Mouse (Mus musculus) WW6 (cell line): ENCODE measurements at regions not wholly inside any gene's neighbourhood (a gene's known extent, or its start where the extent isn't known, plus 50 kb on each side); places are given as distances from the start of the nearest gene placed in this dataset.
"Not testable (repeated sequence)": the region's sequence is repeated elsewhere in the genome, so short reads cannot be mapped to it uniquely, and the experiment has no call there.

Source experiments
- DNase-seq: peaks from one replicate; pipeline ENCODE4 v3.0.0-alpha.2; 2013; ENCODE audit warnings: low read depth, low spot score

DNA sequence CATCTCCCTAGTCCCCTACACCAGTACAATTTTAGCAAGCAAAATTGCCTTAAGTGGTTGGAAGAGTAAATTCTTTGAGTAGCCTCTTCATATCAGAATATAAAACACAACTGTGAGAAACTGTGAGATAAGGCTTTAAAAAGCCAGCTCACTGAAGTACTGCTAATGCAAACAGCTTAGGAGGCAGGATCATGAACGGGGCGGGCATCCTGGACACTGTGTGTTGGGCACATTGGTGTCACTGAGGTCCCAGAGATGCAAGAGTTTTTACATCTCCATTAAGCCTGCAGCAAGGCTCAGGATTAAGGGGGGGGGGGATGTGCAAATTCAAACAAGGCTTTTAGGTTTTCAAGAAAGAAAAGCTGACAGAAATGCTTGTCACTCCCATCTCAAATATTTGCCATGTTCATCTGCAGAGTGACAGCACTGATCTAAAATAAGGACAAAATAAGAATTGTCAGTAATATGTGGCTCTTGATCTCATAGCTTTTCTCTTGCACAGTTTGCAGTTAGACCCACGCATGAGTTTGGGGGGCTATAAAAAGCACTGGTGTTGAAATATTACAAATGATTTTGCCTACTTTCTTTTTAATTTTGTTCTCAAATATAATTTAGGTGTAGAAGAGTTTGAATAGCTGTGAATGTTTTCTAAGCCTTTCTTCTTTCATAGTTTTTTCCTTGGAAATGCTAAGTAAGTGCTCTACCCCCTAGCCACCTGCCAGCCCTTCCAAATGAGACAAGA lies 156.2 kb downstream of the Enc1 start:
- no peak for DNase-seq

GRCm38 (mm10) chr13:97396286-97396685 lies 155.4 kb downstream of the Enc1 start:
- not testable (repeated sequence) for DNase-seq

- no peak for DNase-seq
Observed at GRCm38 (mm10) chr13:97394756-97395454, 154.0 kb downstream of the Enc1 start.

- no peak for DNase-seq
Observed at GRCm38 (mm10) chr13:97394071-97394470, 153.2 kb downstream of the Enc1 start.

DNA sequence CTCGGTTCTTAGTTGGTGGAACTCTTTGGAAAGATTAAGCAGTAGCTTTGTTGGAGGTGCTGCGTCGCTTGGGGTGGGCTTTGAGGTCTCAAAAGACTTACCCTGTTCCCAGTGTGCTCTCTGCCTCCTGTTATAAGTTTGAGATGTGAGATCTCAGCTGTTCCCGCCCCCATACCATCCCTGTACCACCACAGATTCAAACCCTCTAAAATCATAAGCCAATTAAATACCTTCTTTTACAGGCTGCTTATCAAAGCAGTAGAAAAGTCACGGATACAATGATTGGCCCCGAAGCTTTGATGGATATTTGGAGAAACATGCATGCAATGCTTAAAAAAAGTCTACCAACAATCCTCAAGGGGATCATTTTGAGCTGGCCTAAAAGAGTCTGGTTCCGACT lies 152.6 kb downstream of the Enc1 start:
- no peak for DNase-seq

DNA sequence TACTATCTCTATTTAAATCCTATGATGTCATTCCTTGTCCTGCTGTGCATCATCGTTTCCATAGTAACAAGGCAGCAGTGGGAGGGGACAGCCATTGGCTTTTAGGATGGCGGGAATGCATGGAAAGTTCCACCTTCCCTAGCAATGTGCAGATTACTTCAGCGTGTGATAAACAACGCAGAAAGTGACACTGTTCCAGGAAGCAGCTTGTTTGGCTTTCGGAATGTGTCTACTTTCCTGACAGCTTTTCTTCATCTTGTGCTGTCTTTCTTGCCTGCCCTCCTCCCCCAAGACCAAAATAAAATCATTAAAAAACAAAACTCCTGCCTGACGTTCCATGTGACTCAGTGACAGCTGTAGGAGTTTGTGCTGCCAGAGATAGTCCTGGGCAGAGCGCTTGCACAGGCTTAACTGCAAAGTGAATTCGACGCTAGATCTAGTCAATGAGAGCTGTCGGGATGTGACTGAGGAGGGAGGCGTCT lies 149.6 kb downstream of the Enc1 start:
- DNase-seq, result no peak

- no peak for DNase-seq
Observed at GRCm38 (mm10) chr13:97388851-97389479, 148.1 kb downstream of the Enc1 start.

GRCm38 (mm10) chr13:97386511-97386910 lies 145.6 kb downstream of the Enc1 start:
- DNase-seq, result no peak

DNA sequence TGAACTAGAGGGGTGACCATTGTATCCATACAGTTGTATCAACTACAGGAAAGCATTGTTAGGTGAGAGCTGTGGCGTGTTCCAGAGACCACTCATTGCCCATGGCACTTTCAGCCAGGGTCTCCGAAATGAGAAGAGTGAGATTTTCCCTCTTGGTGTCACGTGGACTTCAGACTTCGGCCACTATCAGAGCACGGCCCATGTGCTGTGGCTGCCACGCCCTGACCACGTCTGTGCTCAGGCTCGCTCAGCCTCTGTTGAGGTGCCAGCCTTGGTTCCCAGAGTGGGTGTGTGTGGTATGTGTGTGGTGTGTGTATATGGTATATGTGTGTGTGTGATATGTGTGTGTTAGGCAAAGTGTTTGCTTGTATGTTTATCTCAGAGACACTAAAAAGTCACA lies 144.6 kb downstream of the Enc1 start:
- DNase-seq, result no peak

GRCm38 (mm10) chr13:97384091-97384777 lies 143.3 kb downstream of the Enc1 start:
- DNase-seq, result no peak

DNA sequence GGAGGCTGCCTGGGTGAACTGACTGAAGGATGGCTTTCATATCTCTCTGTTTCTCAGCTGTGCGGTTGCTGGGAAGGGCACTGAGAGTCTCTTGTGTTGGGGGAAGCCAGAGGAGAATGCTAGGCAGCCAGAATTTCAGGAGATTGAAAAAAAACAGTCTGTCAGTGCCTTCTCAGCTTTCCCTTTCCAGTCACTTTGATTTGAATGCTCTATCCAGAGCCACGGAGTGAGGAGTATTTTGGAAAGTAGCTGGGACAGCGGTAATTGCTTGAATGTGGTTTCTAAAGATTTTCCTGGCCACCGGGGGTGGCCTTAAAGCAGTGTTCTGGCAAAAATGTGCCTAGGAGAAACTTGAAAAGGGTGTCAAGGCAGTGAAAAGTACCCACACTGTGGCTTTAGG lies 142.4 kb downstream of the Enc1 start:
- no peak for DNase-seq

- DNase-seq, result no peak
Observed at GRCm38 (mm10) chr13:97380366-97380765, 139.5 kb downstream of the Enc1 start.

- DNase-seq, result no peak
Observed at GRCm38 (mm10) chr13:97376232-97376523, 135.3 kb downstream of the Enc1 start.

DNA sequence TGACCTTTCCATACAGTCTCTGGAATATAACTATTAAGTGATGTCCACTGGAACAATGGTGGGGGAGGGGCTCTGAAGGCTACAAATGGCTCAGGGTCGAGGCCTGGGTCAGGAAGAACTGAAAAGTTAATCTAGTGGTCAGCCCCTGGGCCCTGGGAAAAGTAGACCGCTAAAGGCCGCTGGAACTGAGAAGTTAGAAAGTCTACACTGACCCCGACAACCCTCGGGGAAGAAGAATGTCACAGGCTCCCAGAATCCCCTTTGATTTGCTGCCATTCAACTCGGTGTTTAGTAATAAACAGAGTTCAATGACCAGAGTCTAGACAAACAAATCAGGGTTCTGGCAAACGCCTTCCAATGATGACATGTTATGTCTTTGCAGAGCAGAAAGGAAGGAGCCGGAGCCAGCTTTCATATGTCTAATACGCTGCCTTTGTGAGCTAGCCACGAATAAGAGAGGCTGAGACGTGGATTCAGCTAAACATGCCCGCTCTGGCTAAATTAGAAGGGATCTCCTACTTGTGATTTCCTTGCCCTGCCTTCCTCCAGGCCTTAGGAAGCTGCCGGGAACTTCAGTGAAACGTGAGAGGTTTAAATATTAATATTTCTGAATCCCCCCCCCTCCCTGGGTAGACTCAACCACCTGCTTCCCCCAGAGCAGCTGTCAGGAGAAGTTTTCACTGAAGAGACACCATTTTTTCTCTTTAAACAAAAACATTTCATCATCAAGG lies 134.8 kb downstream of the Enc1 start:
- no peak for DNase-seq

DNA sequence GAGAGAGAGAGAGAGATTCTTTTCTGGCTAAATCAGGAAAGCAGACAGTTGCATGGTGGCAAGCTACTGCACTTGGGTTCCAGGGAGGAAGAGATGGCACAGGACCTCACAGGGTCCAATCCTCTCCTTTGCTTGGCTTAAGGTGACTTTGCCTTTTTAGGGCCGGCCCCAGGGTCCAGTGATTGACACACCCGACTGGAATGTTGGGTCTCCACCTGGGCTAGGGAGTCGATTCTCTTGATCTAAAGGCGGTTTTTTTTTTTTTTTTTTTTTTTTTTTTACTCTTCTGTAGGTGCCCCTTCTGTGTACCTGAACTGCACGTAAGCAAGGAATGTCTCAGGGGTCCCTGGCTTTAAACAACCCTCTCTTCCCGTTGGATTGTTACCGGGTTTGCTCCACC lies 131.4 kb downstream of the Enc1 start:
- DNase-seq, result no peak

DNA sequence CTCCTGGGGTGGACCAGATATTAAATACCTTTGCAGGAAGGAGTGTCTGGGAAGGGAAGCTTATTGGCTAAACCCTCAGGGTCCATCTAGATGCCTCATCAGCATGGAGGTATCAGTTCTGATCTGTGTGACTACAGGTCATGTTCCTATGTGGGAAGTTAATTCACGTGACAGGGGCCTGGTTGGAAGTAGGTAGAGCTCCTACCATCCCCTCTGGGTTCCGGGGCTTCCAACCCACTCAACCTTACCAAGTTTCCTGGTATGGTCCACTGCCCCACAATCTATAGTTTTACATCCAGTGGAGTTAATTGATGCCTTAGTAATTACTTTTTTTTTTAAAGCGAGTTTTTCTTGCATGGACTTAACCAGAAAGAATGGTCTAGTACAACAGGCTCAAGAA lies 130.3 kb downstream of the Enc1 start:
- no peak for DNase-seq

DNA sequence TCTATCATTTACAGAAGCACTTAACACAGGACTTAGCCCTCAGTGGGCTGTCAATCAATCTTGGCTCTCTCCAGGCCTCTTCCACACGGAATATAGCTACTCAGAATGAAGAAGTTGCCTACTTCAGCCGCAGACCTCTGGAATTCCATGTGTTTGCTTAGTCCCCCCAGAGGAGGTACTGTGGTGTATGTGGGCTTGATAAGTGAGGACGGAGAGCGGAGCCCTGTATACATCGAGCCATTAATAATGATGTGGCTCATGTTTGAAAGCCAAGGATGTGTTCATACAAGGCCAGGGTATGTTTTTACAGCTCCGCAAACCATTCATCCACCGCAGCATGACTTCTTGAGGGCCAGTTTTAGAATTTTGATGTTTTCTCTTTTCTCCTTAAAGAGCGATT lies 125.8 kb downstream of the Enc1 start:
- no peak for DNase-seq

DNA sequence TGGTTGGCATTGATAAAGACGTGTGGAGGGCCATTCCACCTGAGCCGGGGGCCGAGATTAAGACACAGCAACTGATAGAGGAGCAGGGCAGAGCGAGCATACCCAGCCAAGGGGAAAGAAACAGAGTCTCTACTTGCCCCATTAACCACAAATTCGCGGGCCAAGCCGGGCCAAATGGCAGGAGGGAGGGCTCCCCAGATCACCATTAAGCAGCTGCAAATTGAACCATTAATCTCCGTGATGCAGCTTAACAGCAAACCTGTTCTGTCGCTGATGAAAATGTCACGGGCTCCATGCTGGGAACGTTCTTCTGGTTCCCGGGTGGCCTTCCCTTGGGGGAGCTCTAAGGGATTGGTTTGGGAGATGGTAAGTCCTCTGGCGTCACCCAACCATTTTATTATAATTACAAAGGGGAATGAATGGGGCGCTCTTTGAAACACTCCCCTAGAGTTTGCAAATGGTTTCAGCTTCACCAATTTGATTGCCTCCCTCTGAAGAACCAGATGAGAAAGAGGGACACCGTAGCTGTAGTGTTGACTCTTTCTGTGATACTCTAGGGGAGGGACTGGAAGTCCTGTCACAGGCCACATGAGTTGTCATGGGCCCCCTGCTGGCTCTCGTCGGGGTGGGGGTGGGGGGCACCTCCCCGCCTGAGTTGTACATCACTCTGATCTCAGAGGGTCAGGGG lies 124.8 kb downstream of the Enc1 start:
- no peak for DNase-seq

DNA sequence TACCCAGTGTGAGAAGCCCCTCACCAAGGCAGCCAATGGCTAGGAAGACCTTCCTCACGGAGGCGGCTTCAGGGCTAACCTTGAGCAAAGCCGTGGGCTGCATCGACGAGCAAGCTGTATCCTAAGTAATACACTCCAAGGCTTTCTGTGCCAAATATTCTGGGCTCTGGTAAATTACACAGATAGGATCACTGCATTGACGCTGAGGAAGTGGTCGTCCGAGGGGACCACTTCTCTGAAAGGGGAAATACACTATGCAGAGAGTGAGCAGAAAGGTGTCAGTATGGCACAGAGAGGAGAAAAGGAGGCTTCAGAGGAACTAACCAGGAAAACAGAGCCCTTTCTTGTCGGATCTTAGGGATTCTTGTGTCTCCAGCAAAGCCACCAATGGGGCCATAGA lies 124.1 kb downstream of the Enc1 start:
- DNase-seq, result no peak

GRCm38 (mm10) chr13:97363765-97364164 lies 122.9 kb downstream of the Enc1 start:
- no peak for DNase-seq

DNA sequence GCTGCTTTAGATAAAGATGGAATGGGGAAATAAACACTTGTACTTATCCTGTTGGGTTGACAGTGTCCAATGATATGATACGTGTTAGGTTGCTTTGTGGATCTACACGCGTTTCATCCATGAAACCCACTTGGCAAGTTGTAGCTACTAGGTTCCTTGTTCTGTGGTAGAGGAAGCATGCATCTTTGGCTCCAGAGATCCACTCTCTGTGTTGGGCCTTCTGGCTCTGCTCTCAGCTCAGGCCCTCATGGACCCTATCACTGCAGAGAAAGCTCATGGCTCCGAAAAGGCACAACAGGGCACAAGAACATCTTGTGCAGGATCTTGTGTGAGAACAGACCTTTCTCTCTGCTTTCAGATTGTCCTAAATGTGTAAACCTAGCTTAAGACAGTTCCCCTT lies 122.3 kb downstream of the Enc1 start:
- no peak for DNase-seq
